Mouse (Mus musculus) mouse embryonic stem cell (cell line): ENCODE results near the gene Ifitm3.
"Not testable (repeated sequence)": the region's sequence is repeated elsewhere in the genome, so short reads cannot be mapped to it uniquely, and the experiment has no call there.

ENCODE experiments used
- in situ Hi-C, 2 experiments: fragments of 300-500 bp; cut with MboI; formaldehyde crosslinking; loops; 1 replicate in 1 of 2; 3 replicates in 1 of 2; pipeline ENCODE4 v1.14.3; 2019 to 2020; ENCODE audit warnings: low sequenced_read_pairs in 2 of 2, low pct_unique_long_range_greater_than_20kb in 1 of 2, mixed read lengths in 1 of 2; ENCODE audit not compliant: unreplicated experiment in 1 of 2

Ifitm3 gene

DNA sequence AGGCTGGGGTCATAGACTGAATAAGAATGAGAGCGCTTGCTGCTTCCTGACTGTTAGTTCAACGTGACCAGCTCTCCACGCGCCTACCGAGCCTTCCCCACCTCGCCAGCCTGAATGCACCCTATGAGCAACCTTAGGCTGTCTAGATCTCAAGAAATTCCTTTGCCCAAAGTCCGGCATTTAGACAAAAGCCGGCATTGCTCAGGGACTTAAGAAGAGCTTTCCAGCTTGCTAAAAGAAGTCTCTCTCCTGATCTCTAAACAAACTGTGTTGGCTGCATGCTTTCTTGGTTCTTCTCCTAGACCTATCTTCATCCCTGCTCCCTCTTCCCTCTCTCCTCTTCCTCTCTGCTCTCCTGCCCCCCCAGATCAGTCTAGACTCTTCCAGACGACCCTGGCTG is 35.6 kb downstream of the Ifitm3 start:
- in situ Hi-C loops = no loop called here

DNA sequence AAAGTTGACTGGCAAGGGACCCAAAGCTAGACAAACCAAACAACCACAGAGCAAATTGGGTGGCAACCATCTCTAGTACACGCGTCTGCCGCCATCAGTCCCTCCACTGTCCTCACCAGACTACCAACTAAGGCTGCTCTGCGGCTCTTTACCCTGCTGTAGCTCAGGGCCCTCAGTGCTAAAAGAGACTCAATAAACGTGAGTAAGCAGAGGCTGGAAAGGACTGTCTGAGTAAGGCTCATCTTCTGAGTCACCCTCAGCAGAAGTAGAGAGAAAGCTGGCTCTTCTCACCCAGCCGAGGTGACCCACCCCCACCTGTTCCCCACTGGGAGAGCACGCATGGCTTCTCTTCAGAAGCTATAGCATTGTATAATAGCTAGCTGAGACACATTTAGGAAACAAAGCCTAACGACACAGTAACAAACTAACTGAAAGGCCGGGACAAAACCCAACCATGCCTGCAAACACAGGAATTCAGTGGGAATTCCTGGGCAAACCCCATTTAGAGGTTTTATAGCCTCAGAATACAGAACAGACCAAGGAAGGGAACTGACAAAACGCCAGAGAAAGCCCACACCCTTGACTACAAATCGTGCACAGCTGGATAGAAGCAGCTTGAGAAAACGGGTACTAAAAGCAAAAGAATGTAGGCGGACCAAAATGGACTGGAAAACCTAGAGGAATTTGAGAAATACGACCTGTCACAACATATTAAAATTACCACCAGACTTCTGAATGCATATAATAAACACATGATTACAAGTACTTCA is 37.0 kb downstream of the Ifitm3 start:
- in situ Hi-C loops = no loop called here

DNA sequence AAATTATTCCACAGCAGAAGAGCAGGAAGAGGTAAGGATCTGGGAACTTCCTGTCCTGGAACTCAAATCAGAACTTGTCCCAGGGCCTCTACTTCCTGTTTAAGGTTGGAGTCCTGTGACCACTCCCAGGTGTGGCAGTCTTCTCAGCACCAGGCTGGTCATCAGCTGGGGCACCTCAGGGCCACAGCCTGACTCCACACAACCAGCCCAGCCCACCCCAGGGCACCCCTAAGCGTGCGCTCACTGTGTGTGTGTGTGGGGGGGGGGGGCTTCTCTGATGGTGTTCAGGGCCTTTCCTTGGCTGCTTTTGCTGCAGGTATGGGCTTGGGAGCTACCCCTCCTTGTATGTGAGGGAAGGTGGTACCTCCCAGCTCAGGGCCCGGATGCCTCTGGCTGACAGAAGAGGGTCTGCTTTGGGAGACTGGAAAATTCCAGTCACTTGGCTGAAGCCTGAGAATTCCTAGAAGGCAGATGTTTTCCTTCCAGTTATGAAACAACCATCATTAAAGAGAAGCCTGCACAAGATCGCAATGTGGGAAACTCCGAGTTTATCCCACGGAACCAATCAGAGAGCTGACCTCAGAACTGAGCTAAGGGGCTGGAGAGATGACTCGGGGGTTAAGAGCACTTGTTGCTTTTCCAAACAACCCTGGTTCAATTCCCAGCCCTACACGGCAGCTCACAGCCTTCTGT is 38.9 kb downstream of the Ifitm3 start:
- in situ Hi-C loops = no loop called here

DNA sequence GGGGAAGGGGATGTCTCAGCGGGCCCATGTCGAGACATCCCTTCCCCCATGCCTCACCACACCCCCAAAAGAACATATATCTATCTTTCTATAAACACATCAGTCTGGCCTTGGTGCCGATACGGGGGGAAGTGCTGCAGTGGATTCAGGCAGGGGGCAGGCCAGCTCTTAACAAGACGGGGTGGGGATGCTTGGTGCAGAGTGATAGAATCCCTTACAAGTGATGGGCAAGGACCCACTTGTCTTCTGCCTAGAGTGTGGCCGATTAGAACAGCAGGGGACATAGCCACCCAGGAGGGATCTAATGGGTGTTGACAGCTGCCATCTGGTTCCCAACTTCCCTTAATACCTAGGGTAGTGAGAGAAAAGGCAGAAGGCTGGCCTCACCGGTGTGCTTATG is 39.6 kb downstream of the Ifitm3 start:
- in situ Hi-C loops = no loop called here

DNA sequence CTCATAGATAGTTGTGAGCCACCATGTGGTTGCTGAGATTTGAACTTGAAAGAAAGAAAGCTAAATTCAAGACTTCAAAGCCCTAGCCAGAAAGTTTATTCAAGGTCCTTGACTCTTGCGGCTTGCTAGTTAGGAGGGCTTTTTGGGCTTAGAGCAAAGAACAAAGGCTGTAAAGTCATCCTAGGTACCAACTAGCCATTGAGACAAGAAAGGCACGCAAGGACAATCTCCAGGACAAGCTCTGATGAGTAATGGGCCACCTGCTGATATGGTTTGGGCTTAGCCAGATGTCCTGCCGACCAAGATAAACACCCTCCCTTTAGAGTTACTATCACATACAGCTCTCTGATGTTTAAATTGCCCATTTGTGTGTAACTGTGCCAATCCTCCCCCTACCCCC is 41.9 kb downstream of the Ifitm3 start:
- in situ Hi-C loops = not testable (repeated sequence)

DNA sequence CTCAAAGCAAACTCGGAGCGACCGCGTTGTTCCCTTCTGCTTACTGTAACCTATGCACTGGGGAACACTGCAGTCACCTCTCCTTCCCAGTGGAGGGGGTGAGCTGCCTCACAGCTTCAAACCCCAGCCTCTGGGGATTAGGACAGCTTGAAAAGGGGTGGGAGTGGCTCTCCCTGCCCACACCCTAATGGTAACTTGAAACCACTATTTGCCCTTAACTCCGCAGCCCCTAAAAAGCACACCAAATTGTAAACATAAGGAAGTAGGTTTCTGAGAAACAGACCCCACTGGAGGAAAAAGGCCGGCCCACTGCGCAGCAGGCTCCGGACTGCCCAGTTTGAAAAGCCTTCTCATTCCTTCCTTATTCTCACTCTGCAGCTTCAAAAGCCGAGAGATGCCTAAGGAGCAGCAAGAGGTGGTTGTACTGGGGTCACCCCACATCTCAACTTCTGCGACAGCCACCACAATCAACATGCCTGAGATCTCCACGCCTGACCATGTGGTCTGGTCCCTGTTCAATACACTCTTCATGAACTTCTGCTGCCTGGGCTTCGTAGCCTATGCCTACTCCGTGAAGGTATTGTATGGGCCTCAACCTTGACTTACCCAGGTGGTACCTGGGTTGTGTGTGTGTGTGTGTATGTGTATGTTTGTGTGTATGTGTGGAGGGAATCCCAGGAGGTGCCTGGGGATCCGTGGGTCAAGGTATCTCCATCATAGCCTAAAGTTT is 42.5 kb downstream of the Ifitm3 start:
- in situ Hi-C loops = no loop called here

DNA sequence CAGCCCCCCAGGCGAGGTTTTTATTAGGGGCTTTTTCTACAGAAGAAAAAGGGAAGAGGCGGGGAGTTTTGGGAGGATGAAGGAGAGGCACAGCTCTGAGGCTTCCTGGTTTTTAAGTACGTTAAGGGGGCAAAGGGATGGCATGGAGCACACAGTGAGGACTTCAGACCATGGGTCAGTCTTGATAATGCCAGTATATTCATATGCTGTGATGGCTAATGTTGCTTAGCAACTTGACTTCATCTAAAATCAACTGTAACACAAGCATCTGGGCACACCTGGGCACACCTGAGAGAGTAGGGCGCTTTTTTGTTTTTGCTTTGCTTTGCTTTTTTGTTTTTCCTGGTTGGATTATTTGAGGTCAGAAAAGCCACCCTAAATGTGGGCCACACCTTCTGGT is 43.6 kb downstream of the Ifitm3 start, which contains the start of gene Ifitm1:
Ifitm1 (plus strand) TSS at position 301 of the 400 bp plus-strand sequence.
- in situ Hi-C loops = no loop called here

DNA sequence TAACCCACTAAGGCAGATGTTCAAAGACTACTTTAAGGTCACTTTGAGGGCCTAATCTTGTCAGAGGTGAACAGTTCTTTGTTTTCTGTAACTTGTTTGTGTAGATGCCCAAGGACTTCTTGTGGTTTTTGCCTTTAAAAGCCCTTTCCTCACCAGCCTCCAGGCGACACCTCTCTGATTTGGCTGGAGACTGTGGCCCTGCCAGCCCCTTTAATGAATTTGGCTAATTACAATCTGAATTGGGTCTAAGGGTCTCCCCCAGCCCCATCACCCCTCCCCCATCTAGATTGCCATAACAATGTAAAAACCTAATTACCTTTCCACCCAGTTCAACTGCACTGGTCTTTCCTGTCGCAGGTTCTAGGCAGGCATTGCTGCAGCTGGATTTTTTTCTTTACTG is 47.8 kb downstream of the Ifitm3 start:
- in situ Hi-C loops = no loop called here

DNA sequence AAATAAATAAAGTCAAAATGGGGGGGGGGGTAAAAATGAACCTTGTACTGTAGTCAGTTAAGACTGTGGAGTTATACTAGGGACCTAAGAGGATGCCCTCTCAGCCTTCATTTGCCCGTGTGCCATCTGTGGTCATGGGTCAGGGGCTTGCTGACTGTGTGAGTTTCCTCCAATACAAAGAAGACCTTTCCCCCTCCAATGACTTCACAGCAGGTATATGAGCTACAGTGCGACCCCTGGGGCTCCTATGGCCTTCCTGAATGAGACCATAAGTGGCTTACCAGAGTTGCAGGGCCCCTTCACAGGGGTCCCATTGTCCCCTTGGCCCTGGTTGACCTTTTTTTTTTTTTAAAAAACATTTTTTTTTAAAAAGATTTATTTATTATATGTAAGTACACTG is 49.2 kb downstream of the Ifitm3 start:
- in situ Hi-C loops = no loop called here

DNA sequence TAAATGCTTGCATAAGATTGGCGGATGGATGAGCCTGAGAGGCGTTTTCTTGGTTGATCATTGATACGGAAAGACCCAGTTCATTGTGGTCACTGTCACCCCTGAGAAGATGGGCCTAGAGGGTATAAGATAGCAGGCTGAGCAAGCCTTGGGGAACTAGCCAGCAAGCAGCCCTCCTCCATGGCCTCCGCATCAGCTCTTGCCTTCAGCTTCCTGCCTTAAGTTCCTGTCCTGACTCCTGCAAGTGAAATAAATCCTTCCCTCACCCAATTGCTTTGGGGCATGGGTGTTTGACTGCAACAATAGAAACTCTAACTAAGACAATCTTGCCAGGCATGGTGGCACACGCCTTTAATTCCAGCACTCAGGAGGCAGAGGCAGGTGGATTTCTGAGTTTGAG is 50.5 kb downstream of the Ifitm3 start:
- in situ Hi-C loops = no loop called here
